Mouse (Mus musculus) intestine, embryonic 14.5 days (tissue): Measurements from ENCODE around the gene Rbl1. TPM values are rescaled to one million over a fixed set of nuclear protein-coding genes. Genes with fewer than 3 reads are reported as not detected.

Experiments
- ATAC-seq: fragments of 200-750 bp; cut with Nextera tagmentation; replicated peaks from 2 replicates; pipeline ENCODE4 v1.8.0; 2017; ENCODE audit warnings: low read depth, moderate number of reproducible peaks, moderate TSS enrichment, moderate library complexity; ENCODE audit not compliant: low FRiP score, low TSS enrichment
- DNase-seq: peaks from one replicate; pipeline ENCODE4 v3.0.0-alpha.2; 2018; ENCODE audit warnings: low spot score
- H3K27ac ChIP-seq: fragments of 300-500 bp; sonication (generic); 2 replicates; pipeline ENCODE4 v1.5.1; 2014; ENCODE audit warnings: low read depth, mild to moderate bottlenecking, control low read depth
- H3K27me3 ChIP-seq: fragments of 300-500 bp; sonication (generic); replicated peaks from 2 replicates; pipeline ENCODE4 v1.6.1; 2014; ENCODE audit warnings: low read length, control low read depth; ENCODE audit not compliant: control insufficient read depth, insufficient read depth
- H3K36me3 ChIP-seq: fragments of 300-500 bp; sonication (generic); 2 replicates; pipeline ENCODE4 v1.6.1; 2014; ENCODE audit warnings: low read length, control low read depth; ENCODE audit not compliant: control insufficient read depth, insufficient read depth
- H3K4me1 ChIP-seq: fragments of 300-500 bp; sonication (generic); replicated peaks from 2 replicates; pipeline ENCODE4 v1.6.1; 2014; ENCODE audit warnings: low read length, control low read depth, mixed read lengths; ENCODE audit not compliant: control insufficient read depth, insufficient read depth
- H3K4me2 ChIP-seq: fragments of 300-500 bp; sonication (generic); 2 replicates; pipeline ENCODE4 v1.6.1; 2014; ENCODE audit warnings: low read length
- H3K4me3 ChIP-seq: fragments of 300-500 bp; sonication (generic); 2 replicates; pipeline ENCODE4 v1.5.1; 2014; ENCODE audit warnings: low read depth, low read length, control low read depth, mixed read lengths
- H3K9ac ChIP-seq: fragments of 300-500 bp; sonication (generic); 2 replicates; pipeline ENCODE4 v1.6.1; 2014; ENCODE audit warnings: mild to moderate bottlenecking, low read length
- H3K9me3 ChIP-seq: fragments of 300-500 bp; sonication (generic); 2 replicates; pipeline ENCODE4 v1.6.1; 2016; ENCODE audit warnings: low read length, control low read depth; ENCODE audit not compliant: control insufficient read depth
- WGBS: fragments of 180-500 bp; shearing (Covaris S2); extraction: QIAGEN DNeasy Blood & Tissue Kit; methylation state at CpG from one replicate; pipeline ENCODE4 v1.1.7; 2014; 5-methylcytosine and 5-hydroxymethylcytosine counted together
- polyA plus RNA-seq: library from polyadenylated mRNA; unstranded; fragments of >200 nt; fragmentation: Nextera tagmentation; extraction: Ambion mirVana; gene quantifications from 2 replicates; pipeline ENCODE4 v1.2.1, GENCODE M21; 2014

Rbl1 gene
- polyA plus RNA-seq, 1 experiment from 2014 or later, result 25.8 TPM

DNA sequence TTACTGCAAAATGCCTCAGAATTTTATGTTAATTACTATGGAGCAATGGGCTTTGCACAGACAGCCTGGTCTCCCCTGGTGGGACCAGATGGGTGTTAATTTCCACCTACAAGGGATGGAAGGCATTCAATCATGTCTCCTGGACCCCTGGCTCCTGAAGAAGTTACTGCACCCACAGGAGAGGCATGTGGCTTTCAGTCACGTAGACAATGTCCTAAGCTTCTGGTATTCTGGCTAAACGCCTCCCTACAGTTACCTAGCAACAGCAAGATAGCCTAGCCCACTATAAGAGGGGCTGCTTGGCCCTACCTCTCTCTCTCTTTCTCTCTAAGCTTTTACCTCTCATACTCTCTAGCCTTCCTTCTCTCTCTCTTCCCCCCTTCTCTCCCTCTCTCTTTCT, 102.1 kb downstream of the Rbl1 start:
- no peak overlapping the region for H3K9ac ChIP-seq
- no peaks in the 10 kb centered on the region for H3K27me3 ChIP-seq
- ATAC-seq (no peak), DNase-seq (no peak)
- peaks cover 58% of the 10 kb centered on the region for H3K36me3 ChIP-seq
- 62% methylated on average over 2 of the region's 2 CpGs for WGBS
- no peak overlapping the region for H3K4me3 ChIP-seq
- H3K9me3 ChIP-seq, result no peaks in the 10 kb centered on the region
- no peaks in the 10 kb centered on the region for H3K4me1 ChIP-seq
- no peak overlapping the region for H3K27ac ChIP-seq
- no peak overlapping the region for H3K4me2 ChIP-seq

DNA sequence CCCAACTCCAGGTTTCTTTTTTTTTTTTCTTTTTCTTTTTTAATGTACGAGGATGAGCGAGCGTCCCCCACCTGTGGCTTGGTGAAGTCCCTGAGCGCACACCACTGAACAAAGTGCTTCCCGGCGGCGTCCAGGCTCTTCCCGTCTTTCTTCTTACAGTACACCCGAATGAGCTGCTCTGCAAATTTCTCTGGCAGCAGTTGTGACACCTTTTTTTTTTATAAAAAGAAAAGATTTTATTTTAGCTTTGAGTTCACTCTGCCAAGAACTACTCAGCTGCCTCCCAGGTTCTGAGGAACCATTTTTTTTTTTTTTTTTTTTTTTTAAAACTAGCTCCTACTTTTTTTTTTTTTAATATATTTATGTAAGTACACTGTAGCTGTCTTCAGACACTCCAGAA, 102.7 kb downstream of the Rbl1 start:
- no peak overlapping the region for H3K4me2 ChIP-seq
- 99% methylated on average over 9 of the region's 9 CpGs for WGBS
- no peak for ATAC-seq
- H3K4me3 ChIP-seq, result no peak overlapping the region
- H3K27me3 ChIP-seq, result no peaks in the 10 kb centered on the region
- no peaks in the 10 kb centered on the region for H3K9me3 ChIP-seq
- H3K27ac ChIP-seq, result no peak overlapping the region
- H3K9ac ChIP-seq, result no peak overlapping the region
- DNase-seq, result no peak
- H3K4me1 ChIP-seq, result no peaks in the 10 kb centered on the region
- H3K36me3 ChIP-seq, result peaks cover 57% of the 10 kb centered on the region

DNA sequence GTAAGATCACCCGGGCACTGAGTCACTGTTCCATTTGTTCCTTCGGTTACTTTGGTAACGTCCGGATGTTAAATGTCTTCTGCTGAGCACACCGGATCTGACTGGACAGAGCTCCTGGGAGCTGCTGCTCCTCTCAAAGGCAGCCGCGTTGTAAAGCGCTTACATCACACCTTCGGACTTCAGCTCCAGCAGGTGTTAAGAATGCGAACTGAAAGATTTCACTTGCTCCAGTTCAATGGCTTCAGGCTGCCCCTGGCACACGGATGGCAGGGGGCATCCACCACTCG, 104.1 kb downstream of the Rbl1 start:
- WGBS, result 85% methylated on average over 12 of the region's 12 CpGs
- ATAC-seq, result no peak

DNA sequence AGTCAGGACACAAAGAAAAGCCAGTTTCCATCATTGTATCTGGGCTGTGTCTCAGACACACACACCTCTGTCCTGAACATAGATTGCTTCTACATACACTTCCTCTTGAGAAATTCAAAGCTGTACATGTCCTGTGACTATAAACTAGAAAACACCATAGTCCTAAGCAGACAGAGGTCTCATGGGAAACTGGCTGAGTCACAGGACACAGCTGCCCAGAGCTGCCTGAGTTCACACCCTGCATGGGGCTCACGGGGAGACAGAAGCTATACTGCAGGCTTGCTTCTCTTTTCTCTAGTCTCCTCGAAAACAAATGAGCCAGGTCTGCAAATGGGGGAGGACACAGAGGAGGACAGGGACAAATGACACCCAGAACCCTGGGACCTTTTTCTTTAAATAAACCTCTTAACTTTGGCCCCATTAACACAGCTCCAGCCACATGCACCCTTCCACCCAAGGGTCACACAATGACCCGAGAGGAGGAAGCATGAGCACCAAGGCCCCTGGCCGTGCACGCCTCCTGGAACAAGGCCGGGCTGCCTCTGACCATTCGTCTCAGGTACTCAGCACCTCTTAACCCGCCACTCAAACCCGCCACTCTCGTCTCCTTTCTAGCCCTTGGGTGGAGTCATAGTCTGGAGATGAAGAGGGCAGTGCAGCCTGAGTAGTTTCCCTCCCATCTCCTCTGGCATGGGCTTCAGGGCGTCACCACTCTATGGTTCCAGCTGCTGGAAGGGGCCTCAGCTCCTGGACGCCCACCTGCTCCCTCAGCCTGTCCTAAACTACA, 104.6 kb downstream of the Rbl1 start:
- H3K9ac ChIP-seq, result no peak overlapping the region
- H3K27me3 ChIP-seq, result no peaks in the 10 kb centered on the region
- WGBS, result 83% methylated on average over 12 of the region's 12 CpGs
- no peak overlapping the region for H3K4me3 ChIP-seq
- no peak overlapping the region for H3K4me2 ChIP-seq
- H3K4me1 ChIP-seq, result no peaks in the 10 kb centered on the region
- DNase-seq (no peak), ATAC-seq (no peak)
- peaks cover 46% of the 10 kb centered on the region for H3K36me3 ChIP-seq
- H3K9me3 ChIP-seq, result no peaks in the 10 kb centered on the region
- no peak overlapping the region for H3K27ac ChIP-seq

More for the DNA sequence above, 104.1 kb downstream of the Rbl1 start:
- Histone ChIP-seq H3K27me3 (no peaks in the 10 kb centered on the region), H3K4me3 (no peak overlapping the region), H3K9ac (no peak overlapping the region), H3K4me1 (no peaks in the 10 kb centered on the region), H3K36me3 (peaks cover 50% of the 10 kb centered on the region), H3K27ac (no peak overlapping the region), H3K4me2 (no peak overlapping the region), H3K9me3 (no peaks in the 10 kb centered on the region)
- DNase-seq, result no peak

Other genes starting within 250 kb of the Rbl1 start
- gene Ndrg3, start 212.5 kb downstream of the Rbl1 start, polyA plus RNA-seq, result 36.7 and 41.4 TPM in 2 replicates
- gene Dsn1, start 197.4 kb downstream of the Rbl1 start, polyA plus RNA-seq, result 31.6 and 36.4 TPM in 2 replicates
- gene Soga1, start 125.3 kb downstream of the Rbl1 start, polyA plus RNA-seq, result 4.7 and 6.1 TPM in 2 replicates
- gene Tldc2, start 117.5 kb downstream of the Rbl1 start, polyA plus RNA-seq, result not detected in 2 replicates
- 28.1 and 28.7 TPM in 2 replicates for gene Samhd1, start 69.3 kb downstream of the Rbl1 start, polyA plus RNA-seq
- gene Rpn2, start 74.5 kb upstream of the Rbl1 start, polyA plus RNA-seq, result 338 and 339 TPM in 2 replicates
- 0.32 and 0.62 TPM in 2 replicates for gene Mroh8, start 75.0 kb upstream of the Rbl1 start, polyA plus RNA-seq
- gene Ghrh, start 143.0 kb upstream of the Rbl1 start, polyA plus RNA-seq, result 0.68 TPM in 1 of 2 replicates, not detected in the other
- gene Manbal, start 163.1 kb upstream of the Rbl1 start, polyA plus RNA-seq, result 43.3 and 48.9 TPM in 2 replicates
- 15.4 and 17.5 TPM in 2 replicates for gene Src, start 213.9 kb upstream of the Rbl1 start, polyA plus RNA-seq